8 mouse cellular contexts compared by ENCODE assay signal in the genomic region with DNA sequence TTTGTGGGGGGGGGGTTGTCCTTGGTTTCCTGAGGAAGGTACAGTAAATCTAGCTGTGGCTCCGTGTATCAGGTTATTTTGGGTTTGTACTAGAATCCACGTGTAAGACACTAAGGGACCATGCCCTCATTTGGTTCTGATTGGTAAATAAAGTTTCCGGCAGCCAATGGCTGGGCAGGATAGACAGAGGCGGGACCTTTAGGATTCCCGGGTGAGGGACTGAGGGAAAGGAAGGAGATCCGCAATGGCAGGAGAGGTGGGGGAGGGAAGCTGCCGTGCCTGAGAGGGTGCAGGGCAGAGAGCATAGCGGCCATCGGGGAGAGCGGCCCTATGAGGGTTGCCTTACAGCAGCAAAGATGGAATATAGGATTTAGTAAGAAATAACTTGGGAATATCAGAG. TPM values are rescaled to one million over a fixed set of nuclear protein-coding genes. Genes with fewer than 3 reads are reported as not detected.
DNase-seq lines count a peak whose midpoint lies in the region; ATAC-seq and TF ChIP-seq lines count a peak whose summit lies in the region.

No protein-coding gene starts in this region.

- peak overlapping the region; percentile 8; the same call in 1 of the 2 replicates for H3K4me2 ChIP-seq in midbrain, embryonic 11.5 days

- peaks cover 23% of the 10 kb centered on the region for H3K4me1 ChIP-seq in midbrain, embryonic 11.5 days (ENCODE audit: control insufficient read depth, insufficient read depth, low read length)

- no peak overlapping the region for H3K27ac ChIP-seq in midbrain, embryonic 11.5 days (ENCODE audit: low read depth, low read length)

- TF ChIP-seq POLR2A in brain, embryonic 14.5 days (IDR thresholded peaks at IDR 0.05; ENCODE audit: borderline replicate concordance, extremely low read depth, insufficient read depth, insufficient read length, poor library complexity, severe bottlenecking): no peak

- DNase-seq in ZHBTc4 (ENCODE audit: low read depth, low spot score) (peak; percentile 83), MN1 (ENCODE audit: low spot score) (no peak)
- DNase-seq in brain, embryonic 14.5 days (ENCODE audit: low read depth): peak; percentile 44
- peak; percentile 19 to 48 for DNase-seq in heart, postnatal 14 days
- DNase-seq in kidney, postnatal 4 days: peak; percentile 52 to 70
- DNase-seq in midbrain, embryonic 11.5 days (ENCODE audit: low spot score, missing footprints): no peak
- no peak for DNase-seq in thymus, postnatal 10 days (ENCODE audit: low spot score in 2 of 2)
- DNase-seq in B cell, adult 2 months: no peak

- ATAC-seq in midbrain, embryonic 11.5 days (ENCODE audit: low FRiP score): peak; percentile 39; the same call in 1 of the 2 replicates

- intact Hi-C loops in heart, postnatal 14 days (cut with DNase I): loop anchor here (2.0 to 10.0 kb wide), 3 partner anchors 54 to 1668 kb away; no protein-coding TSS in a partner anchor

- H3K9ac ChIP-seq in midbrain, embryonic 11.5 days (ENCODE audit: low read length): 0 out of 2 replicates have a peak overlapping the region, but pooled peaks have one; percentile 14

- TF ChIP-seq CTCF in brain, embryonic 14.5 days (IDR thresholded peaks at IDR 0.05; ENCODE audit: borderline replicate concordance, extremely low read depth, insufficient read depth, insufficient read length): no peak

- H3K4me3 ChIP-seq in midbrain, embryonic 11.5 days (ENCODE audit: low read depth, low read length): no peak overlapping the region

- H3K9me3 ChIP-seq in midbrain, embryonic 11.5 days (ENCODE audit: control insufficient read depth, low read length): no peaks in the 10 kb centered on the region

- H3K27me3 ChIP-seq in midbrain, embryonic 11.5 days (ENCODE audit: control insufficient read depth, insufficient read depth, low read length): no peaks in the 10 kb centered on the region

- no peaks in the 10 kb centered on the region; the same call in 1 of the 2 replicates for H3K36me3 ChIP-seq in midbrain, embryonic 11.5 days (ENCODE audit: control insufficient read depth, insufficient read depth, low read length)

- 22% methylated on average over 10 of the region's 10 CpGs for WGBS in midbrain, embryonic 11.5 days

RNA-seq across cellular contexts. Expression of a gene that starts 39.9 kb away (rescaled TPM):
- 138 and 144 TPM in 2 replicates for polyA plus RNA-seq in brain, embryonic 14.5 days (2012; rRNA removed)
- total RNA-seq in heart, postnatal 14 days (2021): 10 to 100 TPM; 90.2 to 92.2 TPM
- polyA plus RNA-seq in midbrain, embryonic 11.5 days (2014; fragmentation: Nextera tagmentation; extraction: Ambion mirVana): 307 and 310 TPM in 2 replicates

Comparison
In these comparisons a context has a peak if more than half of its experiments do, and no peak if none do; other contexts are left out.
1. DNase-seq: peak in ZHBTc4 (single experiment), brain, embryonic 14.5 days (single experiment), heart, postnatal 14 days (2 of 2) and kidney, postnatal 4 days (2 of 2); none in midbrain, embryonic 11.5 days (single experiment), MN1 (single experiment), thymus, postnatal 10 days (0 of 2) and B cell, adult 2 months (0 of 2).